Mouse (Mus musculus): ENCODE measurements around the gene Gadd45gip1.

- TF ChIP-seq CTCF (IDR thresholded peaks at IDR 0.05; ENCODE audit: borderline replicate concordance, control insufficient read depth, extremely low read depth, insufficient read depth, low read length, poor library complexity) (no peak), POLR2A (IDR thresholded peaks at IDR 0.05; ENCODE audit: control insufficient read depth, extremely low read depth, insufficient read depth, low read length, poor library complexity) (no peak)
Observed at GRCm38 (mm10) chr8:84873016-84873415, 41.7 kb downstream of the Gadd45gip1 start.

Measured in thymus, adult 2 months (tissue).